Mouse (Mus musculus) neutrophil, adult 65 days (primary cell): Measurements from ENCODE around the gene Polr3e. TPM values are rescaled to one million over a fixed set of nuclear protein-coding genes. Genes with fewer than 3 reads are reported as not detected.

Experiments
- total RNA-seq: library from RNA; stranded (reverse); gene quantifications from 2 replicates; pipeline ENCODE4 v1.2.4, GENCODE M21; 2023

Polr3e gene
- total RNA-seq = 6.4 and 7.5 TPM in 2 replicates

GRCm38 (mm10) chr7:120917592-120918461 is at the start of gene Polr3e:
TSS of gene Polr3e (plus strand) at chr7:120917744.

GRCm38 (mm10) chr7:120982200-120982841 is 64.8 kb downstream of the Polr3e start, which contains the start of the genes Cdr2 and Mfsd13b:
TSS of gene Cdr2 (minus strand) at chr7:120982312.
TSS of gene Mfsd13b (plus strand) at chr7:120982509.

Other genes starting within 250 kb of the Polr3e start
- not detected in 2 replicates for gene Pdzd9, start 247.4 kb upstream of the Polr3e start, total RNA-seq
- gene Mosmo, start 240.1 kb upstream of the Polr3e start, total RNA-seq = 6.1 and 6.7 TPM in 2 replicates
- gene Vwa3a, start 178.4 kb upstream of the Polr3e start, total RNA-seq = not detected in 2 replicates
- gene Gm5737, start 105.4 kb upstream of the Polr3e start, total RNA-seq = not detected in 2 replicates
- 42.5 and 43.6 TPM in 2 replicates for gene Eef2k, start 74.9 kb upstream of the Polr3e start, total RNA-seq
- 2.9 and 3.9 TPM in 2 replicates for gene Cdr2, start 64.6 kb downstream of the Polr3e start, total RNA-seq
- gene Mfsd13b, start 64.8 kb downstream of the Polr3e start, total RNA-seq = 1.8 TPM in 1 of 2 replicates, not detected in the other
- gene Mettl9, start 116.7 kb downstream of the Polr3e start, total RNA-seq = 206 and 226 TPM in 2 replicates
- gene Igsf6, start 156.8 kb downstream of the Polr3e start, total RNA-seq = 326 and 339 TPM in 2 replicates
- 0.38 and 0.45 TPM in 2 replicates for gene Otoa, start 163.9 kb downstream of the Polr3e start, total RNA-seq